In the genomic region with DNA sequence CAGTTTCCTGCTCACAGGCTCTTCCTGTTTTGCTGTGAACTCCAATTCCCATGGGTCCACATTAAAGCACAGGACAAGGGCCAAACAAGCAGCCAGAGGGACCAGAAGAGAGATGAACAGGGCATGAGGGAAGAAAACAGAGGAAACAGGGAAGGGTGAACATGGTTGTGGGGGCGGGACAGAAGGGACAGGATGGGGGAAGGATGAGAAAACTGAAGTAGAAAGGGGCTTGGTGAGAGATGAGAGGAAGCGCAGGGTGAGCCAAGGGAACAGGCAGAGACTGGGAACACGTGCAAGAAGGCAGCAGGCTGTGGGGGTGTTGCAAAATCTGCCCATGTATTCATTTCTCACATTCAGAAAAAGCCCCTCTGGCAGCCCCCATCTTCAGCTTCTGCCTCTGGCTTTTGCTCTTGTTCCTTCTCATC, we compare ENCODE assay signal across 10 mouse cellular contexts. TPM values are rescaled to one million over a fixed set of nuclear protein-coding genes. Genes with fewer than 3 reads are reported as not detected.
A peak's percentile ranks its signal among the peaks of the same experiment; 100 is the strongest.
DNase-seq lines count a peak whose midpoint lies in the region; ATAC-seq and TF ChIP-seq lines count a peak whose summit lies in the region.
"Had no signal": no experiment of that assay in that cellular context is flagged by ENCODE, and none has a peak within 500 bp of the region (broad histone marks: within the 10 kb centered on the region; RNA-seq: fewer than 3 reads in every experiment).

No protein-coding gene starts in this region.

- no peak for TF ChIP-seq POLR2A in kidney, adult 2 months (IDR thresholded peaks at IDR 0.05; ENCODE audit: low read depth, low read length)

- no peak overlapping the region for H3K4me3 ChIP-seq in kidney, adult 2 months (ENCODE audit: insufficient read depth, low read depth, low read length)
- H3K4me3 ChIP-seq in kidney, embryonic 15.5 days (replicated peaks): no peak overlapping the region
- H3K4me3 ChIP-seq in midbrain, embryonic 13.5 days (replicated peaks): no peak overlapping the region
- H3K4me3 ChIP-seq: stomach, embryonic 15.5 days had no signal

- TF ChIP-seq CTCF in kidney, adult 2 months (conservative IDR thresholded peaks at IDR 0.05; ENCODE audit: insufficient read depth, insufficient read length, low read depth, low read length): no peak

- no peak overlapping the region for H3K9ac ChIP-seq in kidney, embryonic 15.5 days
- H3K9ac ChIP-seq in midbrain, embryonic 13.5 days (replicated peaks): no peak overlapping the region
- H3K9ac ChIP-seq: stomach, embryonic 15.5 days had no signal

- ATAC-seq in kidney, embryonic 15.5 days (replicated peaks; ENCODE audit: low FRiP score): no peak
- ATAC-seq in granulocyte monocyte progenitor cell, adult 5-6 weeks (replicated peaks; ENCODE audit: poor library complexity, severe bottlenecking): peak; percentile 46
- no peak for ATAC-seq in midbrain, embryonic 13.5 days

- no peak overlapping the region for H3K4me2 ChIP-seq in kidney, embryonic 15.5 days
- H3K4me2 ChIP-seq in midbrain, embryonic 13.5 days (replicated peaks): no peak overlapping the region
- H3K4me2 ChIP-seq: stomach, embryonic 15.5 days had no signal

- H3K27me3 ChIP-seq in kidney, adult 2 months (replicated peaks; ENCODE audit: control insufficient read depth, insufficient read depth, low read length): no peaks in the 10 kb centered on the region
- H3K27me3 ChIP-seq in kidney, embryonic 15.5 days: no peaks in the 10 kb centered on the region; the same call in 1 of the 2 replicates
- no peaks in the 10 kb centered on the region for H3K27me3 ChIP-seq in midbrain, embryonic 13.5 days
- H3K27me3 ChIP-seq: stomach, embryonic 15.5 days had no signal

- H3K4me1 ChIP-seq in kidney, adult 2 months (ENCODE audit: control insufficient read depth, insufficient read depth, low read length): peaks cover 4% of the 10 kb centered on the region; the same call in 1 of the 2 replicates
- H3K4me1 ChIP-seq in kidney, embryonic 15.5 days: peaks cover 21% of the 10 kb centered on the region
- peaks cover 11% of the 10 kb centered on the region for H3K4me1 ChIP-seq in midbrain, embryonic 13.5 days (replicated peaks)

- peak overlapping the region; percentile 27; the same call in 1 of the 2 replicates for H3K27ac ChIP-seq in kidney, adult 2 months (ENCODE audit: insufficient read depth, low read depth, low read length)
- no peak overlapping the region for H3K27ac ChIP-seq in kidney, embryonic 15.5 days
- H3K27ac ChIP-seq in midbrain, embryonic 13.5 days: no peak overlapping the region
- H3K27ac ChIP-seq: stomach, embryonic 15.5 days had no signal

- H3K9me3 ChIP-seq in kidney, embryonic 15.5 days (replicated peaks): no peaks in the 10 kb centered on the region
- H3K9me3 ChIP-seq in midbrain, embryonic 13.5 days: no peaks in the 10 kb centered on the region
- H3K9me3 ChIP-seq: stomach, embryonic 15.5 days had no signal

- no peaks in the 10 kb centered on the region for H3K36me3 ChIP-seq in kidney, adult 2 months (ENCODE audit: control insufficient read depth, insufficient read depth, low read length)
- H3K36me3 ChIP-seq in kidney, embryonic 15.5 days: no peaks in the 10 kb centered on the region
- H3K36me3 ChIP-seq in midbrain, embryonic 13.5 days: no peaks in the 10 kb centered on the region
- H3K36me3 ChIP-seq: stomach, embryonic 15.5 days had no signal

- peak; percentile 72 for DNase-seq in kidney, adult 2 months
- DNase-seq in kidney, adult 9 months: peak; percentile 52
- DNase-seq in lung, postnatal 36 days: peak; percentile 62
- DNase-seq in B cell, adult 2 months: no peak
- DNase-seq in thymus, postnatal 36 days: no peak
- DNase-seq: cerebellum, adult 9-11 months had no signal

- 66% methylated on average over 3 of the region's 3 CpGs for WGBS in kidney, adult 2 months
- 70% methylated on average over 3 of the region's 3 CpGs for WGBS in kidney, embryonic 15.5 days
- 66% methylated on average over 3 of the region's 3 CpGs for WGBS in midbrain, embryonic 13.5 days

RNA-seq across cellular contexts. Expression of gene Nr1h3, which starts 6.0 kb away (rescaled TPM):
- 92.2 and 106 TPM in 2 replicates for polyA plus RNA-seq in kidney, adult 2 months (2012; rRNA removed)
- polyA plus RNA-seq in kidney, embryonic 15.5 days (2015; fragmentation: Nextera tagmentation; extraction: Ambion mirVana): 2.2 and 3.3 TPM in 2 replicates
- total RNA-seq in granulocyte monocyte progenitor cell, adult 5-6 weeks (2014; fragmentation: Nextera tagmentation): 0.15 and 3.6 TPM in 2 replicates
- total RNA-seq in granulocyte monocyte progenitor cell, adult 5-6 weeks (2017): 0.15 and 1.1 TPM in 2 replicates
- polyA plus RNA-seq in midbrain, embryonic 13.5 days (2015; fragmentation: Nextera tagmentation; extraction: Ambion mirVana): 1.6 and 2.1 TPM in 2 replicates

RNA-seq across cellular contexts. Expression of gene Acp2, which starts 6.1 kb away (rescaled TPM):
- polyA plus RNA-seq in kidney, adult 2 months (2012; rRNA removed): 27.0 and 31.7 TPM in 2 replicates
- polyA plus RNA-seq in kidney, embryonic 15.5 days (2015; fragmentation: Nextera tagmentation; extraction: Ambion mirVana): 27.1 and 27.3 TPM in 2 replicates
- 21.8 and 22.6 TPM in 2 replicates for total RNA-seq in granulocyte monocyte progenitor cell, adult 5-6 weeks (2014; fragmentation: Nextera tagmentation)
- total RNA-seq in granulocyte monocyte progenitor cell, adult 5-6 weeks (2017): 16.0 and 17.0 TPM in 2 replicates
- polyA plus RNA-seq in midbrain, embryonic 13.5 days (2015; fragmentation: Nextera tagmentation; extraction: Ambion mirVana): 38.3 and 42.7 TPM in 2 replicates

RNA-seq across cellular contexts. Expression of gene Madd, which starts 13.0 kb away (rescaled TPM):
- polyA plus RNA-seq in kidney, adult 2 months (2012; rRNA removed): 12.7 and 14.7 TPM in 2 replicates
- polyA plus RNA-seq in kidney, embryonic 15.5 days (2015; fragmentation: Nextera tagmentation; extraction: Ambion mirVana): 6.8 and 10.1 TPM in 2 replicates
- 49.5 and 64.6 TPM in 2 replicates for total RNA-seq in granulocyte monocyte progenitor cell, adult 5-6 weeks (2014; fragmentation: Nextera tagmentation)
- 21.3 and 26.5 TPM in 2 replicates for total RNA-seq in granulocyte monocyte progenitor cell, adult 5-6 weeks (2017)
- polyA plus RNA-seq in midbrain, embryonic 13.5 days (2015; fragmentation: Nextera tagmentation; extraction: Ambion mirVana): 56.0 and 58.0 TPM in 2 replicates

RNA-seq across cellular contexts. Expression of gene Ddb2, which starts 40.2 kb away (rescaled TPM):
- polyA plus RNA-seq in kidney, adult 2 months (2012; rRNA removed): 11.5 and 11.7 TPM in 2 replicates
- polyA plus RNA-seq in kidney, embryonic 15.5 days (2015; fragmentation: Nextera tagmentation; extraction: Ambion mirVana): 16.2 and 17.0 TPM in 2 replicates
- total RNA-seq in granulocyte monocyte progenitor cell, adult 5-6 weeks (2014; fragmentation: Nextera tagmentation): 18.4 and 22.8 TPM in 2 replicates
- total RNA-seq in granulocyte monocyte progenitor cell, adult 5-6 weeks (2017): 9.9 and 11.2 TPM in 2 replicates
- polyA plus RNA-seq in midbrain, embryonic 13.5 days (2015; fragmentation: Nextera tagmentation; extraction: Ambion mirVana): 15.1 TPM in 2 replicates

RNA-seq across cellular contexts. Expression of gene Pacsin3, which starts 59.2 kb away (rescaled TPM):
- polyA plus RNA-seq in kidney, adult 2 months (2012; rRNA removed): 30.2 and 33.3 TPM in 2 replicates
- 39.9 and 40.3 TPM in 2 replicates for polyA plus RNA-seq in kidney, embryonic 15.5 days (2015; fragmentation: Nextera tagmentation; extraction: Ambion mirVana)
- total RNA-seq in granulocyte monocyte progenitor cell, adult 5-6 weeks (2014; fragmentation: Nextera tagmentation): not detected in 2 replicates
- total RNA-seq in granulocyte monocyte progenitor cell, adult 5-6 weeks (2017): 1.5 TPM in 1 of 2 replicates, not detected in the other
- polyA plus RNA-seq in midbrain, embryonic 13.5 days (2015; fragmentation: Nextera tagmentation; extraction: Ambion mirVana): 15.6 and 16.2 TPM in 2 replicates

Comparison
In these comparisons a context has a peak if more than half of its experiments do, and no peak if none do; other contexts are left out.
1. RNA of gene Nr1h3, which starts 6.0 kb away (polyA plus RNA-seq): 92.2 to 106 TPM in kidney, adult 2 months; 2.2 to 3.3 TPM in kidney, embryonic 15.5 days and 1.6 to 2.1 TPM in midbrain, embryonic 13.5 days; every median in the first group is over 10 times any median in the second.
2. DNase-seq: peak in kidney, adult 2 months (single experiment), kidney, adult 9 months (single experiment) and lung, postnatal 36 days (single experiment); none in B cell, adult 2 months (0 of 2) and thymus, postnatal 36 days (0 of 2).